Mouse (Mus musculus) gastrocnemius, adult 2 months (tissue): ENCODE results near the gene Rad9a. TPM values are rescaled to one million over a fixed set of nuclear protein-coding genes. Genes with fewer than 3 reads are reported as not detected.

Experiments used
- DNase-seq: peaks from one replicate; pipeline ENCODE4 v3.0.0; 2022
- H3K27ac ChIP-seq: fragments of 200-600 bp; 2 replicates; pipeline ENCODE4 v1.8.1; 2022; ENCODE audit warnings: mild to moderate bottlenecking
- H3K4me3 ChIP-seq: fragments of 200-600 bp; 2 replicates; pipeline ENCODE4 v1.8.1; 2022; ENCODE audit warnings: mild to moderate bottlenecking, moderate library complexity
- CTCF ChIP-seq: fragments of 200-600 bp; IDR thresholded peaks from 2 replicates; pipeline ENCODE4 v1.8.1; 2022; ENCODE audit warnings: antibody characterized with exemption, mild to moderate bottlenecking, moderate library complexity
- intact Hi-C: fragments of 180-260 bp; cut with DNase I; formaldehyde crosslinking; loops from one replicate; pipeline ENCODE4 v1.15.1; 2025
- total RNA-seq, 2 experiments: library from RNA; stranded (reverse); gene quantifications; 2 replicates each; pipeline ENCODE4 v1.2.3; 2021

Gene Rad9a
- total RNA-seq, 2 experiments from 2014 or later = 2.8 to 3.4 TPM

DNA sequence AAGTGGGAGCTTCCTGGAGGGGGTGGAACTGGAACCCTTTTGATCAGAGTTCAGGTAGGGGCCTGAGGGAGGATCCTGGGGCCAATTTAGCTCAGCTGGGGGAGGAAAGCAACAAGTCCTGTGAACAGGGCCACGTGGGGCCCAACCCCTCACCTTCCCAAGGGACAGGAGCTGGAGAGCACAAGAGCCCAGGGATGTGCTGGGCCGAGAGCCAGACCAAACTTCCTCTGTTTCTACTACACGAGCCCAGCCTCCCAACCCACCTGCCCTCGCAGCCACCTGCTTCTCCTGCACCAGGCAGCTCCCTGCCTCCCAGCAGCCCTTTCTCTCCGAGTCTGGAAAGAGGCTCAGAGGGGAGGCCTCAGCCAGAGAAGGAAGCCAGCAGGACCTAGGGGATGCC, 4.9 kb downstream of the Rad9a start:
- H3K4me3 ChIP-seq = no peak overlapping the region
- no peak overlapping the region for H3K27ac ChIP-seq
- intact Hi-C loops = no loop called here
- TF ChIP-seq CTCF = no peak
- peak; percentile 46 for DNase-seq

DNA sequence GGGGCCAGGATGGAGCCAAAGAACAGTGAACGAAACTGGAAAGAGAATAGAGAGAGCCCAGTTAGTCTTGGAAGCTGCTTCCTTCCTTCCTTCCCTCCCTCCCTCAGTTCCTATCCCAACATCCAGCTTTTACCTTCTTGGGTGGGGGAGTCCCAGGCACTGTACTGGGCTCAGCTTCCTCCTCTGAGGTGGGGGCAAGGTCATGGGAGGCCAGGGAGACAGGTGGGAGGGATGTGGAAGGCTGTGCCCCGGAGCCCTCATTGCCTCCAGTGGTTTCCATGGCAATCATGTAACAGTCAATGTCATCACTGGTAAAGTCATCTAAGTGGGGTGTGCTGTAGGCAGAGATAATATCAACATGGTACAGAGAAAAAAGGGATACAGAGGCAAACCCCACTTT, 5.4 kb downstream of the Rad9a start:
- DNase-seq = peak; percentile 16
- intact Hi-C loops = no loop called here
- TF ChIP-seq CTCF = no peak
- Histone ChIP-seq H3K27ac (no peak overlapping the region), H3K4me3 (no peak overlapping the region)

DNA sequence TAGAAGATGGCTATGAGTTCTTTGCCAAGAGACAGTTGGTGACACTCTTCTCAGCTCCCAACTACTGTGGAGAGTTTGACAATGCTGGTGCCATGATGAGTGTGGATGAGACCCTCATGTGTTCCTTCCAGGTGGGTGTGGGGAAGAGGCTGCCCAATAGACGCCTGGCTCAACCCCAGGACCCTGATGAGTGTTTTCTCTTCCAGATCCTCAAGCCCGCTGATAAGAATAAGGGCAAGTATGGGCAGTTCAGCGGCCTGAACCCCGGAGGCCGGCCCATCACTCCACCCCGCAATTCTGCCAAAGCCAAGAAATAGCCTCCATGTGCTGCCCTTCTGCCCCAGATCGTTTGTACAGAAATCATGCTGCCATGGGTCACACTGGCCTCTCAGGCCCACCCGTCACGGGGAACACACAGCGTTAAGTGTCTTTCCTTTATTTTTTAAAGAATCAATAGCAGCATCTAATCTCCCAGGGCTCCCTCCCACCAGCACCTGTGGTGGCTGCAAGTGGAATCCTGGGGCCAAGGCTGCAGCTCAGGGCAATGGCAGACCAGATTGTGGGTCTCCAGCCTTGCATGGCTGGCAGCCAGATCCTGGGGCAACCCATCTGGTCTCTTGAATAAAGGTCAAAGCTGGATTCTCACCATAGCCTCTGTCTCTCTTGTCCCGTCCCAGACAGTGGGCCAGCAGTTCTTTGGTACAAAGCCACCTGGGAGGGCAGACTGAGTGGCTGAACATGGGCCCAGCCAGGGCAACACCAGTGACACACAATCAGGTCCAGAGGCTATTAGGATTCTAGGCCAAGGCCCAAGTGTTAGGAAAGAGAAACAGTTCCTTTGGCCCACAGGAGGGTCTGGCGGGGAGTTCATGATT, 6.4 kb downstream of the Rad9a start:
- peak; percentile 41 for DNase-seq
- TF ChIP-seq CTCF = no peak
- Histone ChIP-seq H3K27ac (no peak overlapping the region), H3K4me3 (no peak overlapping the region)
- intact Hi-C loops = loop anchor here (5.0 kb wide), 1 partner anchor 68 kb away; the partner anchor contains the start of gene Aip

DNA sequence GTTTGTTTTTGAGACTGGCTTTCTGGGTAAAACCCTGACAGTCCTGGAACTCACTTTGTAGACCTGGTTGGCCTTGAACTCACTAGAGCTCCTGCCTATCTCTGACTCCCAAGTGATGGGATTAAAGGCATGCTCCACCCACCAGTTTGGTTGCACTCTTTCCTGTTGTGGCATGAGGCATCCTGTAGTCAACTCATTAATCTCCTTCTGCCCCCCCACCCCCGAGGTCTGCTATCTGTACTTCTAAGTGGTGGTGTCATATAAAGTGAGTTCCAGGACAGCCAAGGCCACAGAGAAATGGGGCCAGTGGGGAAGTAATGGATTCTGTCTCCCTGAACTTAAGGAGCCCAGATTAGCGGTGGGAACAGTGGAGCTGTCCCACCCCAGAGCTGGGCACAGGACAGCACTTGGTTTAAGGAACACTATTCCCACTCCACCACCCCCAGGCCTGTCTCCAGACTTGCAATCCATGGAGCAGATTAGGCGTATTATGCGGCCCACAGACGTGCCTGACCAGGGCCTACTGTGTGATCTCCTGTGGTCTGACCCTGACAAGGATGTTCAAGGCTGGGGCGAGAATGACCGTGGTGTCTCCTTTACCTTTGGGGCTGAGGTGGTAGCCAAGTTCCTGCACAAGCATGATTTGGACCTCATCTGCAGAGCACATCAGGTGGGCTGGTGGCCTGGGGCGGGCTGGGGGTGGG, 7.3 kb downstream of the Rad9a start:
- DNase-seq = peak; percentile 10
- no peak overlapping the region for H3K27ac ChIP-seq
- intact Hi-C loops = loop anchor here (5.0 kb wide), 1 partner anchor 67 kb away; the partner anchor contains the start of gene Aip
- no peak for TF ChIP-seq CTCF
- H3K4me3 ChIP-seq = no peak overlapping the region

DNA sequence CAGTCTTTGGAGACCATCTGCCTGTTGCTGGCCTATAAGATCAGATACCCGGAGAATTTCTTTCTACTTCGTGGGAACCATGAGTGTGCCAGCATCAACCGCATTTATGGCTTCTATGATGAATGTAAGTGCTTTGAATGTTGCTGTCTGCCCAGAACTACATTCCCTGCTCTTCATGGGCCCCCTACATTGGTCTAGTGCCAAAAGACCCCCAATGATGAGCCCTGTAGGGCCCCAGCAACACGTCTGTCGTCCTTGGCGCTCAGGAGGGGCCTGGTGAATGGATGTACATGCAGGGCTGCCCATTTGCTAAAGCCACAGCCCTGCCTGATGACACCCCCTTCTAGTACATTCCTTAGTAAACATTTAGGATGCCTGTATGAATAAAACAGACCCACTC, 8.3 kb downstream of the Rad9a start:
- no peak for DNase-seq
- TF ChIP-seq CTCF = no peak
- intact Hi-C loops = loop anchor here (5.0 kb wide), 1 partner anchor 66 kb away; the partner anchor contains the start of gene Aip
- Histone ChIP-seq H3K27ac (peak overlapping the region; percentile 98; the same call in 1 of the 2 replicates), H3K4me3 (peak overlapping the region; percentile 94)

DNA sequence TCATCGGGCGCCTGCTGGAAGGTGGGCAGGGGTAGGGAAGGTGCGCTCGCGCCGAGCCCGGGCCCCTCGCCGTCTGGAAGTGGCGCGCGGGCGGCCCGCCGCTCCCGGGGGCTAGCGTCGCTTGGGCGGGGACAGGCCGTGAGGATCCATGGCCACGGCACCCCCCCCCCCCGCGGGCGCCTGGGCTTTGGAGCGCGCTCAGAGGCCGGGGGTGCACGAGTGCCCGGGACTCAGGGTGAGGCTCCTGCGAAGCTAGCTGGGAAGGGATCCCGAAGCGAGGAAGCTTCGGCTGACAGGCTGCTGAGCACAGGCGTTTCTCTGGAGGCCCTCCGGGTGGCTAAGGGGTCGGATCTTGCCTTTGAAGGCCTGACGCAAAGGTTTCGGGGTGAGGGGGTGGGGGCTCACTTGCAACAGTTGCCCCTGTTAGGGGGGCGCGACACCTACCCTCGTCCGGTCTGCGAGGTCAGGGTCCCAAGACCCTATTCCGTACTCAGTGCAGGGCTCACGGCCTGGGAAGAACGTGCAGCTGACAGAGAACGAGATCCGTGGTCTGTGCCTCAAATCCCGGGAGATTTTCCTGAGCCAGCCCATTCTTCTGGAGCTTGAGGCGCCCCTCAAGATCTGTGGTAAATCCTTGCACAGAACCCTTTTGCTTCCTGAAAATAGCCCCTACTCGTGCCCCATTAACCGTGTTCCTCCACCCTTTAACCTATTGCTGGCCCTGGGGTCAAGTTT, 9.0 kb downstream of the Rad9a start:
- TF ChIP-seq CTCF = no peak
- Histone ChIP-seq H3K27ac (peak overlapping the region; percentile 98), H3K4me3 (peak overlapping the region; percentile 94)
- intact Hi-C loops = loop anchor here (5.0 kb wide), 1 partner anchor 65 kb away; the partner anchor contains the start of gene Aip
- DNase-seq = no peak

DNA sequence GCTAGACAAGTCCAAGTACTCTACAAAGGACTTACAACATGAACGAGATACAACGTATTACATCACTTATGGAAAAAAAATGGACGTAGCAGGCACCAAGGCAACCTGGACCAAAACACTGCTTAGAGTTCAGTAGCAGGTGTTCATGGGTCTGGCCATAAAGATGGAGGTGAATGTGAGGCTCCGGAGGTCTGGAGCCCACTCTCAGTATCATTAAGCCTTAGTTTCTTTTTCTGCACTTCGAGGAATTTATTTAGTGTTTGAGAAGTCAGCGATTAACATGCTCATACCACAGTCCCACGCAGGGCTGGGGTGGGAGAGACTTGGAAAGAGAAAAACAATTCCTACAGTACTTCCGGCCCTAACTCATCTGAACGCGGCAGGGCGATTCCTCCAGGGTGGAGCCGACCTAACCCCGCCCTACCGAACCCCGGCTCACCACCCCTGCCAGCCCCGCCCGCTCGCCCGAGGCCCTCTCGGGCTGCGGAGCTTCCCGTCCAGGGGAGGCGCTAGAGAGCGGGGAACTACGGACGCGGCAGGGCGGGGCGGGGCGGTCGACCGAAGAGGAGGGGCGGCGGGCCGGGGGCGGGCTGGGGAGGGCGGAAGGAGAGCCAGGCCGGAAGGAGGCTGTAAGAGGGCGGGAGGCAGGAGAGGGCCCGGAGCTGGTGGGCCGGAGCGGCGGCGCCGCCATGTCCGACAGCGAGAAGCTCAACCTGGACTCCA, 9.8 kb downstream of the Rad9a start, which contains the start of gene Ppp1ca:
Gene Ppp1ca, plus strand, starts transcription at position 538 of the 723 bp plus-strand sequence.
- intact Hi-C loops = loop anchor here (1.0 to 5.0 kb wide), 2 partner anchors 21 to 64 kb away; partner anchors contain the start of gene Aip
- Histone ChIP-seq H3K4me3 (peak within 1 kb of the TSS; percentile 94), H3K27ac (peak within 1 kb of the TSS; percentile 98)

DNA sequence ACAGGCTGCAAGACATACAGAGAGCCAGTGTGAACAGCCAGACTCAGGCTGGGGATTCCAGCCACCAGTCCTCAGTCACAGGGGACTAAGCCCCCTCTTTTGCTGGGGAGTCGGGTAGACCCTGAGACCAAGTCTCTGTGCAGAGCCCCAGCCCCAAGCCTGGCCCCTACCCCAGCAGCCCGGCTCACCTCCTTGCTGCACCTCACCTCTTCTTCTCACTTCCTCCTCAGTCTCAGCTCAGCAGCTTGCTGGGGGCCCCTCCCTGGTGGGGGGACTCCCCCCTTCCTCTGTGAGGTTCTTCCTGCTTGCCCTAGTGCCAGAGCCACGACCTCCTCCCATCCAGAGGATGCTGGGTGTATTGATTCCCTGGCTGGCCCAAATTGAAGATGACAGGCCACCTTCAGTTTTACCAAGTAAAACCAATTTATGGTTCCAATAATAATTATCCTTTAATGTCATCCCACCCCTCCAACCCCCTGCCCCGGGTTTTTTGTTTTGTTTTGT, 10.6 kb downstream of the Rad9a start, which contains the start of gene Tbc1d10c:
Gene Tbc1d10c, minus strand, starts transcription at position 454 of the 504 bp plus-strand sequence.
- DNase-seq = no peak
- Histone ChIP-seq H3K4me3 (peak within 1 kb of the TSS; percentile 94), H3K27ac (peak within 1 kb of the TSS; percentile 98)
- no peak for TF ChIP-seq CTCF
- intact Hi-C loops = loop anchor here (1.0 to 5.0 kb wide), 2 partner anchors 21 to 64 kb away; partner anchors contain the start of gene Aip

More for the DNA sequence above, 9.8 kb downstream of the Rad9a start, which contains the start of gene Ppp1ca:
- peak; percentile 79 for TF ChIP-seq CTCF
- peak; percentile 99 for DNase-seq

DNA sequence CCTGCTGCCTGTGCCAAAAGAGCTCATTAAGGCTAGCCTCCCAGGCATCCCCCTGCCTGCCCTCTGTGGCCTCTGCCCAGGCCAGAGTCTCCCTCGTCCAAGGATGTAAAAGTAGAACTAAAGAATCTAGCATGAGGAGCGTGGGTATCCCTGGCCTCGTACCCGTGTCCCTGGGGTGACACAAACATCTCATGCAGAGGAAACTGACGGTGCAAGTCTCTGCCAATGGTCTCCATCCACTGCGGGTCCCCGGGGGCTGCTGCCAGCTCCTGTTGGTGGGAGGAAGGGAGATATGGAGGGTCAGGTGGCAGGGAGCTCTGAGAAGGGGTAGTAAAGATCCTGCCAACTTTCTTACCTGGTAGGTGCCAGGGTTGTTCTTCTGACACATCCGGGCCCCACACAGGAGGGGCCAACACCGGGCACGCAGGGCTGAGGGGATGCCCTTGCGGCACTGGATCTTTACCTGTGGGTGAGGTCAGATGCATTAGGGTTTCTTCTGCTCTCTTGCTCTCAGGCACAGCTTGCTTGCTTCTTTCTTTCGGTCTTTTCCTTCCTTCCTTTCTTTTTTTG, 12.3 kb downstream of the Rad9a start:
- peak overlapping the region; percentile 81 for H3K27ac ChIP-seq
- intact Hi-C loops = no loop called here
- H3K4me3 ChIP-seq = no peak overlapping the region
- TF ChIP-seq CTCF = no peak
- DNase-seq = no peak

DNA sequence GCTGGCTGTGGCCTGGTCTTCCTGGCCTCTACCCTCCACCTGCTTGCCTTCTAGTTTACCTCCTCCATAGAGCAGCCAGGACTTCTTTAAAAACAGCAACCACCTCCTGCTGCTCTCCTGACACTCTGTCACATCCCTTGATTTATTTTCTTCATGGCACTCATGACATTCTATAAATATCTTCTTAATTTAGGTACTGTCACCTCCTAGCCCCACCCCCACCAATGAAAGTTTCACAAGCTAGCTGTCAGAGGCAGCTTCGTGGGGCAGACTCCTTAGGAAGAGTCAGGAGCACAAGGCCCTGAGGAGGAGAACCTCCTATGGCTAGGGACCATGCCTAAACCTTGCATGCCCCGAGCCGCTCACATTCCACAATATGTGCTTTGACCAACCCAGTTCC, 14.2 kb downstream of the Rad9a start:
- DNase-seq = peak; percentile 69
- H3K27ac ChIP-seq = peak overlapping the region; percentile 81

More for the DNA sequence above, 14.2 kb downstream of the Rad9a start:
- peak overlapping the region; percentile 45 for H3K4me3 ChIP-seq
- TF ChIP-seq CTCF = no peak
- intact Hi-C loops = no loop called here
